Mouse (Mus musculus) forebrain, embryonic 10.5 days (tissue): ENCODE data around the gene Timm44. TPM values are rescaled to one million over a fixed set of nuclear protein-coding genes. Genes with fewer than 3 reads are reported as not detected.

ENCODE experiments used
- DNase-seq: peaks from one replicate; pipeline ENCODE4 v3.0.0-alpha.2; 2017; ENCODE audit warnings: low spot score; ENCODE audit errors: extremely low spot score
- H3K27ac ChIP-seq: fragments of 300-500 bp; sonication (generic); 2 replicates; pipeline ENCODE4 v1.5.1; 2016; ENCODE audit warnings: mild to moderate bottlenecking
- H3K27me3 ChIP-seq: fragments of 300-500 bp; sonication (generic); 2 replicates; pipeline ENCODE4 v1.6.1; 2016; ENCODE audit warnings: mild to moderate bottlenecking; ENCODE audit not compliant: poor library complexity, severe bottlenecking
- H3K36me3 ChIP-seq: fragments of 300-500 bp; sonication (generic); replicated peaks from 2 replicates; pipeline ENCODE4 v1.6.1; 2016; ENCODE audit warnings: mild to moderate bottlenecking, moderate library complexity
- H3K4me1 ChIP-seq: fragments of 300-500 bp; sonication (generic); 2 replicates; pipeline ENCODE4 v1.6.1; 2016
- H3K4me3 ChIP-seq: fragments of 300-500 bp; sonication (generic); 2 replicates; pipeline ENCODE4 v1.5.1; 2016; ENCODE audit warnings: mild to moderate bottlenecking, moderate library complexity
- H3K9me3 ChIP-seq: fragments of 300-500 bp; sonication (generic); 2 replicates; pipeline ENCODE4 v1.6.1; 2016; ENCODE audit warnings: mild to moderate bottlenecking, moderate library complexity
- WGBS: fragments of 180-500 bp; shearing (Covaris S2); methylation state at CpG from one replicate; pipeline ENCODE4 v1.1.7; 2016; 5-methylcytosine and 5-hydroxymethylcytosine counted together
- polyA plus RNA-seq: library from polyadenylated mRNA; unstranded; fragments of >200 nt; fragmentation: Nextera tagmentation; extraction: Ambion mirVana; gene quantifications from 2 replicates; pipeline ENCODE4 v1.2.1, GENCODE M21; 2016

The Timm44 gene
- polyA plus RNA-seq, 1 experiment from 2014 or later, result 69.8 TPM

DNA sequence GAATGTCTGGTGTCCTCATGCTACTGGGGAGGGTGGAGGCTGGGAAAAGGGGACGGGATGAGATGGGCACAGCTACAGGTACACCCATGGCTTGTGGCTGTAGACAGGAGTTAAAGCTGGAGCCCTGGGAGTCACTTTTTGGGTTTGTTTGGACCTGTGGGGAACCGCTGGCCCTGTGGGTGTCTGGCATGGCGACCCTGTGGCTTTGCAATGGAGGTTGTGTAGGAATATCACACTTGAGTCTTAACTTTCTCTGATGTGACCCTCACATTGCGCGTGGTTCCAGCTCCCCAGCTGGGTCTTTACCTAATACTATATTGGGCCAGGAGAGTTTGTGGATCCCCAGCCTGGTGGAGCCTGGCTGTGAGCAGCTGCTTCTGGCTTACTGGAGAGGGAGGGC lies 30.7 kb downstream of the Timm44 start:
- Histone ChIP-seq H3K4me1 (peaks cover 25% of the 10 kb centered on the region), H3K27ac (no peak overlapping the region), H3K36me3 (peaks cover 87% of the 10 kb centered on the region), H3K4me3 (no peak overlapping the region), H3K9me3 (peaks cover 2% of the 10 kb centered on the region; the same call in 1 of the 2 replicates), H3K27me3 (peaks cover 25% of the 10 kb centered on the region)
- no peak for DNase-seq
- whole genome bisulfite sequencing, result 92% methylated on average over 5 of the region's 5 CpGs

DNA sequence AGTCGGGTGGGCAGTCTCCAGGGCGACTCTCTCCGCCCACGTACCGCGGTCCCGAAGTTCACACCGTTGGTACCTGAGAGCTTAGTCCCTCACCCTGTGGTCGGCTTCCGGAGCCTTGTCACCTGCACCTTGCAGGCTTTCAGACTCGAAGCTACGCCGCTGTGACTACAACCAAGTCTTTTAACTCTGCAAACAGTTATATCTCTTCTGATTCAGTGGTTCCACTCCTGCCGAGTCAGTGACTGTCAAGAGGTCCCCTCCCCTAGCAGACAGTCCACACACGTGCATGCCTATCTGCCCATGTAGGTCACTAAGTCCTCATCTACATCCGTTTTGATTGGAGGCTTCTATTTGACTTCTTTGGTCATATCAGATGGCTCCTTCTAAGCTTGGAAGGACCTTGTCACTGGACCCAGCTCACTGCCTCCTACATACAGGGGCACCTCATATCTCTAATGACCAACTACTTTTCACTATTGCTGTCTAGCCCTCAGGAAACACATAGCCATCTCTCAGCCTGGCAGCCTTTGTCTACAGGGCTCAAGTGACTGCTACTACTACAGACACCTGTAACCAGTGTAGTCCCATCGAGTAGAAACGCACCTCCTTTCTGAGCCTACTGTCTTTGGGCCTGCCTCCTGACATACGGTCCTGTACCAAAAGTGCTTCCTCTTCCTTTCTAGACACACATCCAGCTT lies 36.4 kb downstream of the Timm44 start:
- Histone ChIP-seq H3K9me3 (no peaks in the 10 kb centered on the region; the same call in 1 of the 2 replicates), H3K4me3 (peak overlapping the region; percentile 84), H3K36me3 (peaks cover 38% of the 10 kb centered on the region), H3K27ac (peak overlapping the region; percentile 98), H3K27me3 (peaks cover 14% of the 10 kb centered on the region; the same call in 1 of the 2 replicates), H3K4me1 (peaks cover 29% of the 10 kb centered on the region)
- 17% methylated on average over 19 of the region's 19 CpGs for WGBS
- DNase-seq, result no peak

DNA sequence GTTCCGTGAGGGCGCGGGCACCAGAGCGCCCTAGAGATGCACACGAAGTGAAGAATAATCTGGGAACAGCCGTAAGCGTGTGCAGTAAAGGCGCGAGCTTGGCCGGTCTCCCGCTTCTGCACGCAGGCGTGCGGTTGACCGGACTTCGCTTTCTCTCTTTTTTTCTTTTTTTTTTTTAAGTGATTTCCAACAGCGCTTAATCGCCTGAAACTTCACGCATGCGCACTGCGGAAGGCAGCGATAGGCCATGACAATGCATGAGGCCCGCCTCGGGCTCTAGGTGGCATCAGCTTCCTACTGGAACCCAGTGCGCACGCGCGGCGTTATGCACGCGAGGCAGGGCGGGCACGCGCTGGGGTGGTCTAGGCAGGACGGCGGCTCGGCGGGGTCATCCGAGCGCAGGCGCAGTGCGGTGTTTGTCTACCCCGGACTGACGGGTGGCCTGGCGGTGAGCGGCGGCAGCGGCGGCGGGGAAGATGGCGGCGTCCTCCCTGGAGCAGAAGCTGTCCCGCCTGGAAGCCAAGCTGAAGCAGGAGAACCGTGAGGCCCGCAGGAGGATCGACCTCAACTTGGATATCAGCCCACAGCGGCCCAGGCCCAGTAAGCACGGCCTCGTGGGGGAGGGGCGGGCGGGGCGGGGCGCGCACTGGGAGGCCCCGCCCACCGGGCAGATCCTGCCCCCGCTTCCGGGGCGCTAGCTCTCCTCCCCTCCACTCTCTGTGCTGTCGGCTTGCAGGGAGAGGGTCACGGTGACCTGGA lies 37.1 kb downstream of the Timm44 start, which contains the start of the genes Map2k7 and Gm49320:
Gene Map2k7 (plus strand): TSS at position 307 of the 759 bp plus-strand sequence.
Gene Gm49320 (plus strand): TSS at position 432 of the 759 bp plus-strand sequence.
- peaks cover 31% of the 10 kb centered on the region for H3K36me3 ChIP-seq
- DNase-seq, result peak; percentile 100
- H3K4me3 ChIP-seq, result peak within 1 kb of the TSS; percentile 84
- H3K4me1 ChIP-seq, result peaks cover 29% of the 10 kb centered on the region
- WGBS, result under 1% methylated on average over 59 of the region's 71 CpGs
- H3K27me3 ChIP-seq, result peaks cover 20% of the 10 kb centered on the region; the same call in 1 of the 2 replicates
- no peaks in the 10 kb centered on the region; the same call in 1 of the 2 replicates for H3K9me3 ChIP-seq
- H3K27ac ChIP-seq, result peak within 1 kb of the TSS; percentile 98

GRCm38 (mm10) chr8:4237814-4238433 lies 37.8 kb downstream of the Timm44 start:
- 22% methylated on average over 15 of the region's 15 CpGs for WGBS
- peaks cover 20% of the 10 kb centered on the region; the same call in 1 of the 2 replicates for H3K27me3 ChIP-seq
- H3K36me3 ChIP-seq, result peaks cover 24% of the 10 kb centered on the region
- peak overlapping the region; percentile 98 for H3K27ac ChIP-seq
- H3K4me3 ChIP-seq, result peak overlapping the region; percentile 84
- peaks cover 29% of the 10 kb centered on the region for H3K4me1 ChIP-seq
- DNase-seq, result no peak
- H3K9me3 ChIP-seq, result no peaks in the 10 kb centered on the region; the same call in 1 of the 2 replicates

- peaks cover 9% of the 10 kb centered on the region for H3K4me1 ChIP-seq
- no peak overlapping the region for H3K27ac ChIP-seq
- 69% methylated on average over 10 of the region's 10 CpGs for WGBS
- no peak for DNase-seq
- no peaks in the 10 kb centered on the region for H3K9me3 ChIP-seq
- no peak overlapping the region for H3K4me3 ChIP-seq
- H3K36me3 ChIP-seq, result no peaks in the 10 kb centered on the region
- H3K27me3 ChIP-seq, result peaks cover 59% of the 10 kb centered on the region
Measured at GRCm38 (mm10) chr8:4230612-4231351, 44.9 kb downstream of the Timm44 start.

GRCm38 (mm10) chr8:4229784-4230183 lies 45.9 kb downstream of the Timm44 start:
- Histone ChIP-seq H3K27me3 (peaks cover 58% of the 10 kb centered on the region), H3K4me1 (peaks cover 9% of the 10 kb centered on the region), H3K27ac (no peak overlapping the region), H3K9me3 (no peaks in the 10 kb centered on the region), H3K4me3 (no peak overlapping the region), H3K36me3 (no peaks in the 10 kb centered on the region)
- 78% methylated on average over 5 of the region's 5 CpGs for WGBS
- no peak for DNase-seq

GRCm38 (mm10) chr8:4227919-4228318 lies 47.8 kb downstream of the Timm44 start:
- H3K4me1 ChIP-seq, result peaks cover 9% of the 10 kb centered on the region
- H3K9me3 ChIP-seq, result no peaks in the 10 kb centered on the region
- H3K4me3 ChIP-seq, result no peak overlapping the region
- WGBS, result 88% methylated on average over 4 of the region's 4 CpGs
- DNase-seq, result no peak
- H3K27me3 ChIP-seq, result peaks cover 59% of the 10 kb centered on the region
- no peak overlapping the region for H3K27ac ChIP-seq
- H3K36me3 ChIP-seq, result no peaks in the 10 kb centered on the region

DNA sequence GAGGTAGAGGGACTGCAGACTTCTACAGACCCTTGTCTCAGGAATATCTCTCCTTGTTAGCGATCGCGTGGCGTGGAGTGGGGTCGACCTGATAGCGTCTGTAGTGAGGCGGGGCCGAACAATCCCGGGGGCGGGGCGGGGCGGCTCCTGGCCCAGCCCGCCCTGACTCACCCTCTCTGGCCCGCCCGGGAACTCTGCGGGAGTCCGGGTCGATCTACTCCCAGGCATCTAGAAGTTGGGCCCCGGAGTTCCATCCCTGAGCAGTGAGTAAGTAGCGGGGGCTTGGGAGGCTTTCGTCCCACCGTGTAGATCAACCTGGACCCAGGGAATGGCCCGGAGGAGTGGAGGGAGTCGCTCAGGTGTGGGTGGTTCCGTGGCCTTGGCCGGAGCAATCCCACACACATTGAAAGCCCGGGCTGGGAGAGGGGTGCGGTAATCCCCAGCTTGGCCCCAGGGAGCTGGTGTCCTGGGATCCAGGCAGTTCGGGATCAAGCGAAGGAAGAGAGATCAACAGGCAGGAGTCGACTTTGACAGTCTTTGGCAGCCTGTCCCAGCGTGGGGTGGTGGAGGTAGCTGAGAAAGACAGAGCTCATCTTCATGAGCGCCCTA lies 48.9 kb downstream of the Timm44 start, which contains the start of gene Lrrc8e:
Gene Lrrc8e (plus strand): TSS at position 89 of the 609 bp plus-strand sequence.
- Histone ChIP-seq H3K9me3 (no peaks in the 10 kb centered on the region), H3K27ac (peak within 1 kb of the TSS; percentile 20), H3K27me3 (peaks cover 59% of the 10 kb centered on the region), H3K36me3 (no peaks in the 10 kb centered on the region), H3K4me1 (peaks cover 9% of the 10 kb centered on the region), H3K4me3 (peak within 1 kb of the TSS; percentile 45)
- WGBS, result 4% methylated on average over 33 of the region's 33 CpGs
- no peak for DNase-seq

DNA sequence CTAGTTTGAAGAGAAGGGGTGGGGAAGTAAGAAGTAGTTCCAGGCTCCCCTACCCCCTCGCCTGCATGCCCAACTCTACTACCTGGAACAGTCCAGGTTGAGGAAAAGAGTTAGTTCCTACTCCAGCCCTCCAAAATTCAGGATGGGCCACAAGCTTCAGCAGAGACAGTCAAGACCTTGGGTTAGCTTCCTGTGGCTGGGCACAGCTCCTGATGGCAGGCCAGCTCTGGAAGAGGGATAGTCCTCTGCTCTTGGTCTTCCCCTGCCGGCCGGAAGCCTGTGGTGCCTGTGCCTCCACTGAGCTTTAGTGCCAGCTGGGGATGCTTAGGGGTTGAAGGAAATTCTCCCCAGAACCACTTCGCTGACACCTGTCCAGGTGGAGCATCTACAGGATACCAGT lies 49.4 kb downstream of the Timm44 start:
- Histone ChIP-seq H3K4me1 (peaks cover 9% of the 10 kb centered on the region), H3K4me3 (peak overlapping the region; percentile 45), H3K27ac (0 out of 2 replicates have a peak overlapping the region, but pooled peaks have one; percentile 20), H3K27me3 (peaks cover 59% of the 10 kb centered on the region), H3K36me3 (no peaks in the 10 kb centered on the region), H3K9me3 (no peaks in the 10 kb centered on the region)
- no peak for DNase-seq
- 23% methylated on average over 4 of the region's 4 CpGs for WGBS

DNA sequence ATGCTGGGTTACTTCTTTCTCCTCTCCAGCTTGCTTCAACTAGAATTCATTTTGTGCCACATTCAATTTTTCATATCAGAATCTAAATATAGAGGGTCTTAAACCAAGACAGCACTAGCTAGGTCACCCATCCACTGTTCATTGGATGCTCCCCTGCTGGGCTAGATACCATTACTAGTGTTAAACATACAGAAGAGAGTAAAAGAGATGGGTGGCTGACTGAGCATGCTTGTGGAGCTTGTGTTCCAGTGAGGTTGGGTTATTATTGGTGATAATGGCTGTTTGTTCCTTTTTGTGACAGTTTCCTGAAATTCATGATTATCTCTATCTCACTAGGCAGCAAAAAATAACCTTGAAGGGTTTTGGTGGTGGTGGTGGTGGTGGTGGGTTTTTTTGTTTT lies 53.7 kb downstream of the Timm44 start:
- H3K4me1 ChIP-seq, result peaks cover 16% of the 10 kb centered on the region
- no peak overlapping the region for H3K27ac ChIP-seq
- H3K27me3 ChIP-seq, result peaks cover 48% of the 10 kb centered on the region
- H3K4me3 ChIP-seq, result no peak overlapping the region
- no peaks in the 10 kb centered on the region for H3K36me3 ChIP-seq
- no peak for DNase-seq
- H3K9me3 ChIP-seq, result no peaks in the 10 kb centered on the region

DNA sequence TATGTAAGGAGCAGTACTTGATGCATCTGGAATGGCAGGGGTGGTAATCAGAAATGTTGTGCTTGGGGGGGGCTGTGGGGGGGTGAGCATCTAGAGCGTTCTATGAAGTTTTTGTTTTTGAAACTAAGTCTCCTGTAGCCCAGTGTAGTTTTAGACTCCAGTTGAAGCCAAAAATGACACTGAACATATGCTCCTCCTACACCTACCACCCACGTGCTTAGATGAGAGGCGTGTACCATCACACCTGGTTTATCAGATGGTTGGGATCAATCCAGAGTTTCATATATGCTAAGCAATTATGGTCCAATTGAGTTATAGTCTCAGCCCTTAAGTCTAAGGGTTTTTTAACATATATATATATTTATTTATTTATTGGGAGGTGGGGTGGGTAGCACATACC lies 56.1 kb downstream of the Timm44 start:
- 88% methylated on average over 3 of the region's 3 CpGs for WGBS
- Histone ChIP-seq H3K27me3 (peaks cover 49% of the 10 kb centered on the region), H3K36me3 (peaks cover 8% of the 10 kb centered on the region; the same call in 1 of the 2 replicates)

More for the DNA sequence above, 56.1 kb downstream of the Timm44 start:
- no peak for DNase-seq
- H3K4me1 ChIP-seq, result peaks cover 32% of the 10 kb centered on the region
- H3K9me3 ChIP-seq, result no peaks in the 10 kb centered on the region
- no peak overlapping the region for H3K4me3 ChIP-seq
- H3K27ac ChIP-seq, result no peak overlapping the region
